Mouse (Mus musculus) neural tube, embryonic 14.5 days (tissue): ENCODE data around the gene Acot7. TPM values are rescaled to one million over a fixed set of nuclear protein-coding genes. Genes with fewer than 3 reads are reported as not detected.
"Not testable (repeated sequence)": the region's sequence is repeated elsewhere in the genome, so short reads cannot be mapped to it uniquely, and the experiment has no call there.

Experiments
- ATAC-seq: fragments of 200-750 bp; cut with Nextera tagmentation; 2 replicates; pipeline ENCODE4 v1.8.0; 2017; ENCODE audit warnings: low read depth, mild to moderate bottlenecking, moderate TSS enrichment, moderate library complexity
- H3K27ac ChIP-seq: fragments of 300-500 bp; sonication (generic); 2 replicates; pipeline ENCODE4 v1.5.1; 2014; ENCODE audit warnings: low read depth, mild to moderate bottlenecking, control low read depth, low read length, moderate library complexity, mixed read lengths
- H3K27me3 ChIP-seq: fragments of 300-500 bp; sonication (generic); 2 replicates; pipeline ENCODE4 v1.6.1; 2014; ENCODE audit warnings: low read length; ENCODE audit not compliant: control insufficient read depth, insufficient read depth
- H3K36me3 ChIP-seq: fragments of 300-500 bp; sonication (generic); 2 replicates; pipeline ENCODE4 v1.6.1; 2014; ENCODE audit warnings: low read length, mixed read lengths; ENCODE audit not compliant: control insufficient read depth, insufficient read depth
- H3K4me1 ChIP-seq: fragments of 300-500 bp; sonication (generic); 2 replicates; pipeline ENCODE4 v1.6.1; 2014; ENCODE audit warnings: low read length; ENCODE audit not compliant: control insufficient read depth, insufficient read depth
- H3K4me2 ChIP-seq: fragments of 300-500 bp; sonication (generic); 2 replicates; pipeline ENCODE4 v1.6.1; 2014; ENCODE audit warnings: mild to moderate bottlenecking, low read depth, low read length, control low read depth
- H3K4me3 ChIP-seq: fragments of 300-500 bp; sonication (generic); 2 replicates; pipeline ENCODE4 v1.5.1; 2014; ENCODE audit warnings: low read depth, low read length, control low read depth, mixed read lengths
- H3K9ac ChIP-seq: fragments of 300-500 bp; sonication (generic); replicated peaks from 2 replicates; pipeline ENCODE4 v1.6.1; 2014; ENCODE audit warnings: low read depth, mild to moderate bottlenecking, control low read depth, low read length, mixed read lengths
- H3K9me3 ChIP-seq: fragments of 300-500 bp; sonication (generic); 2 replicates; pipeline ENCODE4 v1.6.1; 2016; ENCODE audit warnings: low read length; ENCODE audit not compliant: control insufficient read depth
- WGBS: fragments of 180-500 bp; shearing (Covaris S2); extraction: QIAGEN DNeasy Blood & Tissue Kit; methylation state at CpG from one replicate; pipeline ENCODE4 v1.1.7; 2014; 5-methylcytosine and 5-hydroxymethylcytosine counted together
- polyA plus RNA-seq: library from polyadenylated mRNA; unstranded; fragments of >200 nt; fragmentation: Nextera tagmentation; extraction: Ambion mirVana; gene quantifications from 2 replicates; pipeline ENCODE4 v1.2.1, GENCODE M21; 2014

Acot7 gene
- polyA plus RNA-seq, 1 experiment from 2014 or later, result 348 TPM

DNA sequence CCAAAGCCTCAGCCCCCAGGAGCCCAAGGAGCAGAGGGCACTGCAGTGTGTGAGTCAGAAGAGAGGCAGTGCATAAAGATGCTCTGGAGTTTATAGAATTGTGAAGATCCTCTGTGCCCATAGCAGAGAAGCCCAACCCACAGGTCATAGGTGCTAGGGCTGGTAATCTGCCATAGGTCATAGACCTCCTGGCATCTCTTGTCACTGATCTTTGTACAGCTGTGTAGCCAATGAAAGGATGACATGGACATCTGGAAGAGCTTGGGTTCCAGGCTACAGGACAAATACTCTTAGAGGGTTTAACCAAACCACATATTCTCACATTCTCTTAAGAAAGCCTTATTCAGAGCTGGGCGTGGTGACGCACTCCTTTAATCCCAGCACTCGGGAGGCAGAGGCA, 41.7 kb downstream of the Acot7 start:
- 99% methylated on average over 3 of the region's 3 CpGs for WGBS
- Histone ChIP-seq H3K4me1 (peaks cover 17% of the 10 kb centered on the region), H3K9ac (no peak overlapping the region), H3K9me3 (no peaks in the 10 kb centered on the region), H3K27me3 (no peaks in the 10 kb centered on the region), H3K27ac (no peak overlapping the region), H3K36me3 (0 out of 2 replicates have a peak, but pooled peaks cover 3% of the 10 kb centered on the region), H3K4me2 (no peak overlapping the region), H3K4me3 (no peak overlapping the region)
- ATAC-seq, result no peak

DNA sequence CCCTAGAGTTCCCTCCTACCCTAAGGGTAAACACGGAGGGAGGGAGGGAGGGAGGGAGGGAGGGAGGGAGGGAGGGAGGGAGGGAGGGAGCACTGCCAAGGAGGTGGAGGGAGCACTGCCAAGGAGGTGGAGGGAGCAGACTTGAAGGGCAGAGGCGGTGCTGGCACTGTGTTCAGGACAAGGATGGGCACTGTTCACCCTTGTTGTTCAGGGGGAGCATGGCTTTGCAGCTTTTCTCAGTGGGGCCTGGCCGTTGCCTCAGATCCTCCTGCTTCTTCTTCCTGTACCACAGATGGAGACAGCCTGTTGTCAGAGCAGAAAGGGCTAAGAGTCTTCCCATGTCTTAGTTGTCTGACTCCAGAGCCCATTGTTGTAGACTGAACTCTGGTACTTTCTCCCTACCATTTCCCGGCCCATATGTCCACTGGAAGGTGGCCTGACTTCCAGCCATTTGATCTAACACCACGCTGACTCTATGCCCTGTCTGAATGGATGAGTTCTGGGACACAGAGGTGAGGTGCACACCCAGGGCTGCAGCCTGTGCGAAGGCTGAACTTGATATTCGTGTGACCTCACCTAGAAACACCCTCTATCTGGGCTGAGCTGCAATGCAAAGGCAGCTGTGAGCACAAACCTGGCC, 43.0 kb downstream of the Acot7 start:
- no peaks in the 10 kb centered on the region for H3K9me3 ChIP-seq
- no peak overlapping the region for H3K9ac ChIP-seq
- no peak overlapping the region for H3K4me2 ChIP-seq
- no peak overlapping the region for H3K4me3 ChIP-seq
- H3K36me3 ChIP-seq, result 0 out of 2 replicates have a peak, but pooled peaks cover 3% of the 10 kb centered on the region
- ATAC-seq, result 0 out of 2 replicates have a peak, but pooled peaks have one; percentile 6
- peak overlapping the region; percentile 41 for H3K27ac ChIP-seq
- 53% methylated on average over 7 of the region's 7 CpGs for WGBS
- H3K4me1 ChIP-seq, result peaks cover 17% of the 10 kb centered on the region
- H3K27me3 ChIP-seq, result no peaks in the 10 kb centered on the region

DNA sequence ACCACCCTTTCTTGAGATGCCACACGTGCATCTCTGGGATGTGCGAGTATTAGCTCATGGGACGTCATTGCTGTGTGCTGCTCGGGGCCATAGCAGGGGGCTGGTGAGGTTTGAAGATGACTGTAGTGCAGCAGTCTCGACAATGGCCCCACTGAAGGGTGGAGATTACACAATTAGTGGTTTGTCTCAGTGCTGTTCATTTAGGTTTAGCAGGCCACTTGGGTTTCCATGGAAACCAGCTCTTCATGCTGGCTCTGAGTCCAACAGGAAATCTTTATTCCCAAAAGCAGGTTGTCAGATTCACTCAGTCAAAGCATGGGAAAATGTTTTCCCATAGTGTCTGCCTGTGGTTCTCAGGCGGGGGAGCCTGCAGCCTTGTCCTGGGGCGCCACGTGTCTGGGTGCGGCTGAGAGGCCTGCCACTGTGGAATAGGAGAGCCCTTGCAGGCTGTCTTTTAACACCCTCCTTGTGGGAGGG, 43.5 kb downstream of the Acot7 start:
- WGBS, result 15% methylated on average over 9 of the region's 9 CpGs
- H3K9me3 ChIP-seq, result no peaks in the 10 kb centered on the region
- no peak overlapping the region for H3K4me3 ChIP-seq
- H3K9ac ChIP-seq, result no peak overlapping the region
- 0 out of 2 replicates have a peak, but pooled peaks cover 3% of the 10 kb centered on the region for H3K36me3 ChIP-seq
- peak; percentile 86 for ATAC-seq
- H3K4me2 ChIP-seq, result no peak overlapping the region
- H3K27me3 ChIP-seq, result no peaks in the 10 kb centered on the region
- H3K27ac ChIP-seq, result peak overlapping the region; percentile 60
- H3K4me1 ChIP-seq, result peaks cover 17% of the 10 kb centered on the region

DNA sequence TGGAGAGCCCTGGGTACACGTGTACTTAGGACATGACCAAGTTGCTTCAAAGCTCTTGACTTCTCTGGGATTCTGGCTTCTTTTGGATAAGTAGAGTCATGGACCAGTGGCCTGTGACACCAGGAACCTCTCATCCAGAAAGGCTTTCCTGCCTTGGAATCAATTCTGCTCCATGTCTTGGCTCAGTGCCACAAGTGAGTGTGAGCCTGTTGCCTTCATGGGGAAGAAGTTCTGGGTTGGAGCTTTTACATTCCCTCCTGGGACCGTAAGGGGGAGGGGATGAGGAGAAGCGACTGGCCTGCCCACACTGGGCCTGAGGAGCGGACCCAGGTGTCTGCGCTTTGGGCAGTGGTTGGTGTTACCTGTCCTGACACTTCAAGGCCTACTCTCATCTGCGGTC, 44.2 kb downstream of the Acot7 start:
- H3K27ac ChIP-seq, result no peak overlapping the region; the same call in 1 of the 2 replicates
- 0 out of 2 replicates have a peak, but pooled peaks cover 3% of the 10 kb centered on the region for H3K36me3 ChIP-seq
- no peak overlapping the region for H3K4me3 ChIP-seq
- H3K9me3 ChIP-seq, result no peaks in the 10 kb centered on the region
- WGBS, result 84% methylated on average over 6 of the region's 6 CpGs
- no peaks in the 10 kb centered on the region for H3K27me3 ChIP-seq
- no peak for ATAC-seq
- H3K9ac ChIP-seq, result no peak overlapping the region
- peaks cover 17% of the 10 kb centered on the region for H3K4me1 ChIP-seq
- no peak overlapping the region for H3K4me2 ChIP-seq

DNA sequence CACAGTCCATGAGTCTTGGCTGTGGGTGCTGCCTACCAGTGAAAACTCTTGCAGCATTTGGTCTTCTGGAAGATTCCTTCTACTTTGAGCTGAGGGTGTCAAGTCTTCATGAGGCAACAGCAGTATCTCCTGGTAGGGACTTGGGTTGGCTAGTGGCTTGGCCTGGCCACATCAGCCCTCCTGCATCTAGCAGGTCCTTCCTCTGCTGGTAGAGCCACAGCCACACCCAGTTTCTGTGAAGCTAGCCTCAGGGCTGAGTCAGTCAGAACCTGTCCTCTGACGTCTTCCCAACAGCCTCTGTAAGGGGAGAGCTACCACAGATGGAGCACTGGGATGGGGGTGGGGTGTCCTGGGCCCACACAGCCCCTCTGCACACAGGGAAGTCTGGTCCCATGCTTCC, 44.6 kb downstream of the Acot7 start:
- Histone ChIP-seq H3K27ac (no peak overlapping the region), H3K27me3 (no peaks in the 10 kb centered on the region), H3K9me3 (no peaks in the 10 kb centered on the region), H3K9ac (no peak overlapping the region), H3K36me3 (0 out of 2 replicates have a peak, but pooled peaks cover 3% of the 10 kb centered on the region), H3K4me2 (no peak overlapping the region), H3K4me1 (peaks cover 17% of the 10 kb centered on the region), H3K4me3 (no peak overlapping the region)
- no peak for ATAC-seq
- WGBS, result 70% methylated on average over 1 of the region's 1 CpGs

DNA sequence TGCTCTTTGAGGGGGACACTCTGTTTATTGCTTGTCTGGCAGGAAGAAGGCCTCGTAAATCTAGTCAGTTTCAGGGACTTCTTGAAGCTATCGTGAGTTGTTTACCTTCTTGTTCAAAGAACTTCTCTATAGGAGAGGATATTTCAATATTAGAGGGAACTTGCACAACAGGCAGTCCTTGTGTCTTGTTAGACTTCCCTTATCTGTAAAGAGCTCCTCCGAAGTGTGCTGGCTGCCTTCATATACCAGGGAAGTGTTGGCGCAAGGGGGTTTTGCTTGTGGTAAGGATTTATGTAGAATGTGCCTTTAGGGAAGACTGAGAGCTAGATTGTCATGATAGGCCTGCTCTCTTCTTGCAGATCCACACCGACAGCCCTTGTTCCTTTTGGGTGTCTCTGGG, 46.2 kb downstream of the Acot7 start:
- Histone ChIP-seq H3K36me3 (no peaks in the 10 kb centered on the region), H3K4me2 (no peak overlapping the region), H3K9me3 (no peaks in the 10 kb centered on the region), H3K27ac (no peak overlapping the region), H3K27me3 (no peaks in the 10 kb centered on the region), H3K9ac (no peak overlapping the region), H3K4me3 (no peak overlapping the region), H3K4me1 (peaks cover 17% of the 10 kb centered on the region)
- 71% methylated on average over 5 of the region's 5 CpGs for WGBS
- ATAC-seq, result no peak

DNA sequence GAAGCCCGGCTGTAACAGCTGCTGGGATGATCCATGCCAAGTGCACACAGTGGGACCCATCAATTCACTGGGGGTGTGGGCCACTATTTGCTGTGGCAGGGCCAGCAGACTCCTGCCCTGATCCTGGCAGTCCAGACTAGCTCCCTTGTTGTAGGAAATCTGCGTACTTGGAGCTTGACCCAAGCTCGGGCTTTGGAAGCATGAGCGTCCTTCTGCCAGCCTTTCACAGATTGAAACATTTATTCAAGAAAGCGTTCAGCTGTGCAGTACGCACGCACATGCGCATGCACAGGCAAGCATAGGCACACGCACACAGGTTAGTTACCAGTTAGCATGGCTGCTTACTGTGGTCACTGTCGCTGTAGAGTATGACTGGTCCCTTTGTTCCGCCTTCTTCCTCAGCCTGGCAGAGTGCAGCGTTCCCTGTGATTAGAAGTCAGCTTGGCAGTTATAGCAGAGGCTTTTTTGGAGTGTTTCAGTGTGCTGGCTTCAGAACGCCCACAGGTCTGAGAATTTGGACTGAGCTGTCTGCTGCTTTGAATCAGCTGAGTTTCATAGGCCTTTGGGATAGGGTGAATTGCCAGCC, 49.1 kb downstream of the Acot7 start:
- peak; percentile 56; the same call in 1 of the 2 replicates for ATAC-seq
- Histone ChIP-seq H3K9ac (no peak overlapping the region), H3K27me3 (no peaks in the 10 kb centered on the region), H3K4me2 (no peak overlapping the region), H3K36me3 (no peaks in the 10 kb centered on the region), H3K4me3 (no peak overlapping the region), H3K27ac (peak overlapping the region; percentile 40), H3K9me3 (no peaks in the 10 kb centered on the region), H3K4me1 (peaks cover 7% of the 10 kb centered on the region)
- WGBS, result 69% methylated on average over 13 of the region's 13 CpGs

DNA sequence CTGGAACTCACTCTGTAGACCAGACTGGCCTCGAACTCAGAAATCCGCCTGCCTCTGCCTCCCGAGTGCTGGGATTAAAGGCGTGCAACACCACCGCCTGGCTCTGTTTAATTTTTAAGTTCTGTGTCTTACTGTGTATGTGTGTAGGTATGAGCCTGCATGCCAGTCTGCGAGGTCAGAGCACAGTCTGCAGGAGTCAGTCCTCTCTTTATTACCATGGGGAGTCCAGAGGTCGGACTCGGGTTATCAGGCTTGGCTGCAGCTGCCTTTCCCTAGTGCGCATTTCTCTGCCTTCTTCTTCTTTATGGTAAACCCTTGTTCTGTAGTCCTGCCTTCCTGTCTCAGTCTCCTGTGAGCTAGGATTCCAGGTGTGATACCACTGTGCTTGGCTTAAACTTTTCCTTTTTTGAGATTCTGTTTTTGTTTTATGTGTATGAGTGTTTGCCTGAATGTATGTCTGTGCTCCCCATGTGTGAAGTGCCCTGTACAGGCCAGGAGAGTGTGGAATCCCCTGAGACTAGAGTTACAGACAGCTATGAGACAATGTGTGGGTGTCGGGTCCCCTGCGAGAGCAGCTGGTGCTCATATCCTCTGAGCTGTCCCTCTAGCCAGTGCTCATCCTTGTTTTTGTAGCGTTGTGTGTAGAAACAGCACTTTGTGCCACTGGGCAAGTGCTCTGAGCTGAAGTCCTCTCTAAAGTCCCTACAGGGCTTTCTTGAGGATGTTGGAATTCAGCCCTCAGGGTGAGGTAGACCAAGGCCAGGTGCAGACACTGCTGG, 50.0 kb downstream of the Acot7 start:
- Histone ChIP-seq H3K9me3 (no peaks in the 10 kb centered on the region), H3K27ac (no peak overlapping the region), H3K36me3 (no peaks in the 10 kb centered on the region), H3K9ac (no peak overlapping the region), H3K4me2 (no peak overlapping the region), H3K27me3 (no peaks in the 10 kb centered on the region), H3K4me1 (no peaks in the 10 kb centered on the region), H3K4me3 (no peak overlapping the region)
- 91% methylated on average over 12 of the region's 12 CpGs for WGBS
- ATAC-seq, result no peak

DNA sequence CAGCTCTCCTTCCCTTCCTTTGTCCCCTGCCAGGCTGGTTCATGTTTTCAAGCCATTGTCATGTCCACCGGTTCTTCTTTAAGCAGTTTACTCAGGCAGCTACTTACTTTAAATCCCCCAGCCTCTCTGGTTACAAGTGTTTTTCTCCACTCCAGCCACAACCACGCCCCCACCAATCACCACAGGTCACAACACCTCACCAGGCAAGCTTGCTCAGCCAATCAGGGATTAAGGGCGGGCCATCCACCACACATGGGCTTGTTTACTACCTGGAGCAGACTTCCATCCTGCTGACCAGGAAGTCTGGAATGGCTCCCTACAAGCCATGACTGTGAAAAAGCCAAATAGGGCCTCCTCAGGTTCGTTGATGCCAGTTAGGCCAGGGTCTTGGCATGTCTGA, 52.4 kb downstream of the Acot7 start:
- not testable (repeated sequence) for H3K27me3 ChIP-seq, H3K9ac ChIP-seq, H3K27ac ChIP-seq, ATAC-seq, H3K4me1 ChIP-seq, H3K36me3 ChIP-seq, H3K9me3 ChIP-seq, H3K4me2 ChIP-seq, H3K4me3 ChIP-seq
- WGBS, result 46% methylated on average over 4 of the region's 4 CpGs
